Mouse (Mus musculus) hindbrain, embryonic 11.5 days (tissue): ENCODE measurements around the gene Slc5a3. TPM values are rescaled to one million over a fixed set of nuclear protein-coding genes. Genes with fewer than 3 reads are reported as not detected.
"Not testable (repeated sequence)": the region's sequence is repeated elsewhere in the genome, so short reads cannot be mapped to it uniquely, and the experiment has no call there.

Experiments
- ATAC-seq: fragments of 200-750 bp; cut with Nextera tagmentation; 2 replicates; pipeline ENCODE4 v1.8.0; 2017; ENCODE audit warnings: mild to moderate bottlenecking, moderate TSS enrichment, moderate library complexity; ENCODE audit not compliant: low FRiP score
- DNase-seq: peaks from one replicate; pipeline ENCODE4 v3.0.0-alpha.2; 2015; ENCODE audit warnings: low spot score
- H3K27ac ChIP-seq: fragments of 300-500 bp; sonication (generic); 2 replicates; pipeline ENCODE4 v1.5.1; 2014; ENCODE audit warnings: mild to moderate bottlenecking, low read depth, low read length
- H3K27me3 ChIP-seq: fragments of 300-500 bp; sonication (generic); 2 replicates; pipeline ENCODE4 v1.6.1; 2014; ENCODE audit warnings: mild to moderate bottlenecking, low read length, moderate library complexity, mixed read lengths; ENCODE audit not compliant: control insufficient read depth, insufficient read depth
- H3K36me3 ChIP-seq: fragments of 300-500 bp; sonication (generic); 2 replicates; pipeline ENCODE4 v1.6.1; 2014; ENCODE audit warnings: mild to moderate bottlenecking, low read length, moderate library complexity, mixed read lengths; ENCODE audit not compliant: control insufficient read depth, insufficient read depth
- H3K4me1 ChIP-seq: fragments of 300-500 bp; sonication (generic); replicated peaks from 2 replicates; pipeline ENCODE4 v1.6.1; 2014; ENCODE audit warnings: low read length, mixed read lengths; ENCODE audit not compliant: control insufficient read depth, insufficient read depth
- H3K4me2 ChIP-seq: fragments of 300-500 bp; sonication (generic); replicated peaks from 2 replicates; pipeline ENCODE4 v1.6.1; 2014; ENCODE audit warnings: mild to moderate bottlenecking, low read depth, low read length
- H3K4me3 ChIP-seq: fragments of 300-500 bp; sonication (generic); 2 replicates; pipeline ENCODE4 v1.5.1; 2014; ENCODE audit warnings: low read depth, low read length
- H3K9ac ChIP-seq: fragments of 300-500 bp; sonication (generic); 2 replicates; pipeline ENCODE4 v1.6.1; 2014; ENCODE audit warnings: low read depth, low read length
- H3K9me3 ChIP-seq: fragments of 300-500 bp; sonication (generic); 2 replicates; pipeline ENCODE4 v1.6.1; 2016; ENCODE audit warnings: low read length; ENCODE audit not compliant: control insufficient read depth
- WGBS: fragments of 180-500 bp; shearing (Covaris S2); extraction: QIAGEN DNeasy Blood & Tissue Kit; methylation state at CpG from one replicate; pipeline ENCODE4 v1.1.7; 2014; 5-methylcytosine and 5-hydroxymethylcytosine counted together
- polyA plus RNA-seq: library from polyadenylated mRNA; unstranded; fragments of >200 nt; fragmentation: Nextera tagmentation; extraction: Ambion mirVana; gene quantifications from 2 replicates; pipeline ENCODE4 v1.2.1, GENCODE M21; 2014

The Slc5a3 gene
- polyA plus RNA-seq, 1 experiment from 2014 or later, result 14.9 TPM

- no peak overlapping the region for H3K4me2 ChIP-seq
- 48% methylated on average over 3 of the region's 3 CpGs for WGBS
- DNase-seq, result no peak
- no peaks in the 10 kb centered on the region for H3K4me1 ChIP-seq
- H3K36me3 ChIP-seq, result no peaks in the 10 kb centered on the region
- H3K9me3 ChIP-seq, result no peaks in the 10 kb centered on the region
- H3K27me3 ChIP-seq, result no peaks in the 10 kb centered on the region
- no peak overlapping the region for H3K4me3 ChIP-seq
- no peak for ATAC-seq
- no peak overlapping the region for H3K9ac ChIP-seq
- no peak overlapping the region for H3K27ac ChIP-seq
Measured at GRCm38 (mm10) chr16:92089225-92089624, 31.1 kb downstream of the Slc5a3 start.

- WGBS, result 71% methylated on average over 5 of the region's 5 CpGs
- H3K4me1 ChIP-seq, result no peaks in the 10 kb centered on the region
- H3K4me2 ChIP-seq, result no peak overlapping the region
- H3K9me3 ChIP-seq, result no peaks in the 10 kb centered on the region
- DNase-seq (no peak), ATAC-seq (no peak)
- H3K36me3 ChIP-seq, result no peaks in the 10 kb centered on the region
- H3K4me3 ChIP-seq, result no peak overlapping the region
- H3K27ac ChIP-seq, result no peak overlapping the region
- H3K9ac ChIP-seq, result no peak overlapping the region
- H3K27me3 ChIP-seq, result no peaks in the 10 kb centered on the region
Measured at GRCm38 (mm10) chr16:92091876-92092275, 33.8 kb downstream of the Slc5a3 start.

- WGBS, result 87% methylated on average over 10 of the region's 10 CpGs
- Histone ChIP-seq H3K9ac (no peak overlapping the region), H3K4me1 (no peaks in the 10 kb centered on the region), H3K4me3 (no peak overlapping the region), H3K27ac (no peak overlapping the region), H3K27me3 (no peaks in the 10 kb centered on the region), H3K36me3 (no peaks in the 10 kb centered on the region), H3K9me3 (no peaks in the 10 kb centered on the region), H3K4me2 (no peak overlapping the region)
- no peak for DNase-seq
- no peak for ATAC-seq
Measured at GRCm38 (mm10) chr16:92098351-92099051, 40.4 kb downstream of the Slc5a3 start.

GRCm38 (mm10) chr16:92099598-92099997 lies 41.5 kb downstream of the Slc5a3 start:
- WGBS, result 87% methylated on average over 16 of the region's 16 CpGs

GRCm38 (mm10) chr16:92100111-92100510 lies 42.0 kb downstream of the Slc5a3 start:
- H3K27me3 ChIP-seq, result no peaks in the 10 kb centered on the region
- ATAC-seq (no peak), DNase-seq (no peak)
- H3K4me2 ChIP-seq, result no peak overlapping the region
- H3K9ac ChIP-seq, result no peak overlapping the region
- H3K27ac ChIP-seq, result no peak overlapping the region
- no peaks in the 10 kb centered on the region; the same call in none of the 2 replicates for H3K4me1 ChIP-seq
- 73% methylated on average over 4 of the region's 4 CpGs for WGBS
- no peaks in the 10 kb centered on the region for H3K36me3 ChIP-seq
- no peak overlapping the region for H3K4me3 ChIP-seq
- no peaks in the 10 kb centered on the region for H3K9me3 ChIP-seq

More at GRCm38 (mm10) chr16:92099598-92099997, 41.5 kb downstream of the Slc5a3 start:
- H3K9me3 ChIP-seq, result no peaks in the 10 kb centered on the region
- no peaks in the 10 kb centered on the region for H3K36me3 ChIP-seq
- no peaks in the 10 kb centered on the region; the same call in none of the 2 replicates for H3K4me1 ChIP-seq
- ATAC-seq (no peak), DNase-seq (no peak)
- no peak overlapping the region for H3K9ac ChIP-seq
- H3K4me3 ChIP-seq, result no peak overlapping the region
- no peaks in the 10 kb centered on the region for H3K27me3 ChIP-seq
- H3K27ac ChIP-seq, result no peak overlapping the region
- H3K4me2 ChIP-seq, result no peak overlapping the region

GRCm38 (mm10) chr16:92102115-92102514 lies 44.0 kb downstream of the Slc5a3 start:
- no peaks in the 10 kb centered on the region for H3K9me3 ChIP-seq
- no peak overlapping the region for H3K4me2 ChIP-seq
- ATAC-seq (no peak), DNase-seq (no peak)
- 79% methylated on average over 5 of the region's 5 CpGs for WGBS
- H3K27me3 ChIP-seq, result no peaks in the 10 kb centered on the region
- H3K36me3 ChIP-seq, result no peaks in the 10 kb centered on the region
- H3K9ac ChIP-seq, result no peak overlapping the region
- no peaks in the 10 kb centered on the region; the same call in none of the 2 replicates for H3K4me1 ChIP-seq
- H3K27ac ChIP-seq, result no peak overlapping the region
- no peak overlapping the region for H3K4me3 ChIP-seq

- not testable (repeated sequence) for ATAC-seq, DNase-seq, H3K4me3 ChIP-seq, H3K36me3 ChIP-seq, H3K4me1 ChIP-seq, H3K27ac ChIP-seq, H3K27me3 ChIP-seq, H3K9ac ChIP-seq, H3K9me3 ChIP-seq, H3K4me2 ChIP-seq
- WGBS, result 93% methylated on average over 6 of the region's 7 CpGs
Measured at GRCm38 (mm10) chr16:92102931-92103330, 44.8 kb downstream of the Slc5a3 start.

GRCm38 (mm10) chr16:92103572-92104331 lies 45.6 kb downstream of the Slc5a3 start:
- peak overlapping the region; percentile 47 for H3K27ac ChIP-seq
- peak; percentile 40 for DNase-seq
- 28% methylated on average over 9 of the region's 9 CpGs for WGBS

GRCm38 (mm10) chr16:92104332-92104590 lies 46.1 kb downstream of the Slc5a3 start:
- DNase-seq (no peak), ATAC-seq (no peak)
- Histone ChIP-seq H3K36me3 (no peaks in the 10 kb centered on the region), H3K27ac (peak overlapping the region; percentile 47; the same call in 1 of the 2 replicates), H3K9me3 (no peaks in the 10 kb centered on the region), H3K9ac (no peak overlapping the region), H3K4me3 (no peak overlapping the region), H3K4me1 (no peaks in the 10 kb centered on the region; the same call in none of the 2 replicates), H3K4me2 (no peak overlapping the region), H3K27me3 (no peaks in the 10 kb centered on the region)
- WGBS, result 77% methylated on average over 2 of the region's 2 CpGs

More at GRCm38 (mm10) chr16:92103572-92104331, 45.6 kb downstream of the Slc5a3 start:
- H3K27me3 ChIP-seq, result no peaks in the 10 kb centered on the region
- H3K4me1 ChIP-seq, result no peaks in the 10 kb centered on the region; the same call in none of the 2 replicates
- no peaks in the 10 kb centered on the region for H3K36me3 ChIP-seq
- no peak overlapping the region for H3K4me2 ChIP-seq
- ATAC-seq, result peak; percentile 59
- no peak overlapping the region for H3K4me3 ChIP-seq
- H3K9me3 ChIP-seq, result no peaks in the 10 kb centered on the region
- no peak overlapping the region for H3K9ac ChIP-seq
